Mouse (Mus musculus) mouse embryonic stem cell (cell line): Measurements from ENCODE around the gene Aifm1.

Experiments
- in situ Hi-C, 2 experiments: fragments of 300-500 bp; cut with MboI; formaldehyde crosslinking; loops; 1 replicate in 1 of 2; 3 replicates in 1 of 2; pipeline ENCODE4 v1.14.3; 2019 to 2020; ENCODE audit warnings: low sequenced_read_pairs in 2 of 2, low pct_unique_long_range_greater_than_20kb in 1 of 2, mixed read lengths in 1 of 2; ENCODE audit not compliant: unreplicated experiment in 1 of 2

The Aifm1 gene

DNA sequence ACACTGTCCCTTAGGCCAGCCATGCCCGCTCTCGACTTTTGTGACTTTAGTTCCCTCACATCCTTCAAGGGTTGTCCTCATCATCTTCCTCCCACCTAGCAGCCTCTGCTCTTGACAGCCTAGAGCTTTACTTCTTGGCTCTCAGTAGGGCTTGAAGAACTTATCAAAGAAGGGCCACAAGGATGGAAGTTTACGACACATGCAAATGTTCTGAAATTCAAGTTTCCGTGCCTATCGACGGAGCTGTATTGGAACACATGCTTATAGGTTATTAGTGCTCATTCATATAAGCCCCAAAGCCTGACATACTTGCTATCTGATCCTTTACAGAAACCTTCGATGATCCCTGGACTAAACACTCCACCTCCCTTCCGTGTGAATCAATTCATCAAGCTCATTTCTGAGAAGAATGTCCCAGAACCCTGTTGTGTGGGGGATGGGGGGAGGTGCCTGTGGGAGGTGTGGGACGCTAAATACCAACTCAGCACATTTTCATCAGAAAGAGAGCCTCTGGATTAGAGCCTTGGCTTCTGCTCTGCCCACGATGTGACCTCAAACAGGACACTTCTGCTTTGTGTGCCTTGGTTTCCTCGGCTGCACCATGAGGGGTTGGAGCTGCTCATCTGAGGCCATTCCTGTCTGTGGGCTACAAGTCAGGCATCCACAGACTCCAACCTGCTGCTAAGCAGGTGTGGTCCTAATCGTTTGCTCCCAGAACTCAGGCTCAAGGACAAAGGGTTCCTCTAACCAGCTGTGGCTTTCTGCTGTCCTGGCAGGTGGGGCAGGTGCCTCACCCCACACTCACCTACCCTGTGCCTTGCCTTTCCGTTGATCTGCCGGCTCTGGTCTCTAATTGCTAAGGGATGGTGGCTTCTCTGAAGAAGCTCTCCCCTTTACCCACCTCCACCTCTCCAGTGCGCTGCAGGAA is 80.5 kb downstream of the Aifm1 start:
- in situ Hi-C loops = no loop called here

DNA sequence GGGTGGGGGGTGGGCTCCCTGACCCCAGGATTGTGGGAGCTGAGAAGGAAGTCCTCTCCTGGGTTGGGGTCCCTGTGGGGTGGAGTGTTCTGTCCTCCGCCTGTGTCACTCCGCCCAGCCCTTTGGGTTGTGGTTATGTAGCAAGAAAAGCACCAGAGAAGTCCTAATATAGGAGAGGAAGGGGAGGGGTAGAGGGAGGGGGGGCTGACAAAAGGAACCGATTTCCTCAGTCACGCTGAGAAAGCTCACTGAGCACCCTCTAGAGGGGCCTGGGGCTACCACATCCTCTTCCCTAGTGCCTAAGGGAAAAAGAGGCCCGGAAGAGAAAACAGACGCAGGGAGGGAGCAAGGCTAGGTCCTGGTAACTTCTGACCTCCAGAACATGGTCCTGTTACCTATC is 83.8 kb downstream of the Aifm1 start:
- in situ Hi-C loops = no loop called here

DNA sequence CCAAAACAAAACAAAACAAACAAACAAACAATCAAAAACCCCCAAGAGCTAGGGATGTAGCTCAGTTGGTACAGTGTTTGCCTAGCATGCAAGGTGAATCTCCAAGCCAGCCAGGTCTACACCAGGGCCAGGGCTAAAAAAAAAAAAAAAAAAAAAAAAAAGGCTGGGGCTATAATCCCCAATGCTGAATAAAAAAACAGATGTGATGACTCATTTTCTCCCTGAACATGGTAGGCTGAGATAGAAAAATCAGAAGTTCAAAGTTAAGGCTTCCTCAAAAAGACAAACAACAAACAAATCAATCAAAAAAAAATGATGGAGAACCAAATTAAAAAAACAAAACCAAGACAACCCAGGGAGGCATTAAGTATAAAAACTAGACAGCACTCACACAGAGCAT is 84.3 kb downstream of the Aifm1 start:
- in situ Hi-C loops = no loop called here

DNA sequence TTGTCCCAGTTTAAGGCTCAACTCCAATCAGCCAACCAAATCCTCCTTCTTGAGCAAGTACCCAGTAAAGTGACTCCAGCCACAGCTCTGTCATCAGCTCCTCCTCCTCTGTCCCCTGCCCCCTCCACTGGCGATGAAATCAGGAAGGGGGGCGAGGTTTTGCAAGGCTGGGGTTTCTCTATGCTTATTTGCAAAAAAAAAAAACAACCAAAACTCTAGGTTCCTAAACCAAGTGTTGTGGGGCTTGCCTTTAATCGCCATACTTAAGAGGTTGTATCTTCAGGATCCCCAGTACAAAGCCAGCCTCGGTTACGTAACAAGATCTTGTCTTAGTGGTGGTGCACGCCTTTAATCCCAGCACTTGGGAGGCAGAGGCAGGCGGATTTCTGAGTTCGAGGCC is 84.7 kb downstream of the Aifm1 start:
- in situ Hi-C loops = no loop called here

DNA sequence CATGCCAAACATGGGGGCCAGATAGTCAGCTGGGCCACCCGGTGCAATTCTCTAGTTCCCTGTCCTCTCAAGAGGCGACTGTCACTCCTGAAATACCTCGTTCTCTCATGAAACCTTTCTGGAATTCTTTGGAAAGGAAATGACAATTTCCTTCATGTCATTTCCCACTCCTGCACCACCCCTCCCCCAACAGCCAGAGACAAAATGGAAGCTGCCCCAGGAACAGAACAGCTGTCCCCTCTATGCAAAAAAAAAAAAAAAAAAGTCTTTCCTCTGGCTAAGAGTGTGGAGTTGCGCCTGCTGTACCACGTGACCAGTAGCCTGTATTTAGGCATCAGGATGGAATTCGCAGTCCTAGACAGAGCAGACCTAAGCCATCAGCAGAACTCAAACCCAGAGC is 85.1 kb downstream of the Aifm1 start:
- in situ Hi-C loops = no loop called here

DNA sequence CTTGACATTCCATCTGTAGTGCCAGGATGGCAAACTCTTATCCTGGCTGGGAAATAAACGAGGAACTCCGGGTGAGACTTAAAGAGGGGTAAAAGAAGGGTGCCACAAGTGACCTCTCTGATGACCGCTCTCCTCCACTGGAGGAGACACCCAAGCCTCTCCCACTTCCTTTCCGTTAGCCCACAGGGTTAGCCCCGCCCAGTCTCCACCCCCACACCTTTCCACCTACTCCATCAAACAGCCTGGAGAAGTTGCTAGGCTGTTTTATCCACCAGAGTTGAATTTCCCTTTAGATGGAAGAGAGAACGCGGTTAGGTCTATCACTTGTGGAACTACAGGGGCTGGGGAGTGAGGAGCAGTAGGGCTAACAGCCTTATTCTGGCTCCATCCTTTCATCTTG is 88.1 kb downstream of the Aifm1 start:
- in situ Hi-C loops = no loop called here
